Mouse (Mus musculus) layer of hippocampus, adult 9-11 months (tissue): Measurements from ENCODE around the gene Gm3298.
"Not testable (repeated sequence)": the region's sequence is repeated elsewhere in the genome, so short reads cannot be mapped to it uniquely, and the experiment has no call there.

ENCODE experiments used
- DNase-seq: peaks from one replicate; pipeline ENCODE4 v3.0.0; 2022

Gm3298 gene

DNA sequence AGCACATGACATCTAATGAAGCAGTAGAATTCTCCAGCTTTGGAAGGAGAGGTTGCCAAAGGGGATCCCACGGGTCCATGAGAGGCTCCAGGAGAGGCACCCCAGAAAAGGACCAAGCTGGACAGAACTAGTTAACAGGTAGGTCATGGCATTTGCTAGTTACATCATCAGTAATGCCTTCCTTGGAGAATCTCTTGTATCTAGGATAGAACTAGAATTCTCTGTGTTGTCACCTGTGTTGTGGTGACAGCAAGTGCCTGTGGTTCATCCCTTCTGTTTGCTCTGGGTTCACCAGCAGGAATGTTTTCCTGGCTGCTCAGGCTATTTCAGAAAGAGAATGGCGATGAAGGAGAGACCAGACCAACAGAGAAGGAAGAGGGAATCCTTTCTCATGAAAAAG, at the start of gene Gm3298:
Gene Gm3298, plus strand, starts transcription at position 301 of the 400 bp plus-strand sequence.
- DNase-seq = not testable (repeated sequence)

DNA sequence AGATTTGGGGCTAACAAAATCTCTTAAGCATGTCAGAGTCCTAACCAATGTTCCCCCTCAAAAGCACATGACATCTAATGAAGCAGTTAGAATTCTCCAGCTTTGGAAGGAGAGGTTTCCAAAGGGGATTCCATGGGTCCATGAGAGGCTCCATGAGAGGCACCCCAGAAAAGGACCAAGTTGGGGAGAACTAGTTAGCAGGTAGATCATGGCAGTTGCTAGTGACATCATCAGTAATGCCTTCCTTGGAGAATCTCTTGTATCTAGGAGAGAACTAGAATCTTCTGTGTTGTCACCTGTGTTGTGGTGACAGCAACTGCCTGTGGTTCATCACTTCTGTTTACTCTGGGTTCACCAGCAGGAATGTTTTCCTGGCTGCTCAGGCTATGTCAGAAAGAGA, 32.1 kb upstream of the Gm3298 start, which contains the start of gene Gm8297:
Gene Gm8297, plus strand, starts transcription at position 301 of the 400 bp plus-strand sequence.
- DNase-seq = not testable (repeated sequence)

DNA sequence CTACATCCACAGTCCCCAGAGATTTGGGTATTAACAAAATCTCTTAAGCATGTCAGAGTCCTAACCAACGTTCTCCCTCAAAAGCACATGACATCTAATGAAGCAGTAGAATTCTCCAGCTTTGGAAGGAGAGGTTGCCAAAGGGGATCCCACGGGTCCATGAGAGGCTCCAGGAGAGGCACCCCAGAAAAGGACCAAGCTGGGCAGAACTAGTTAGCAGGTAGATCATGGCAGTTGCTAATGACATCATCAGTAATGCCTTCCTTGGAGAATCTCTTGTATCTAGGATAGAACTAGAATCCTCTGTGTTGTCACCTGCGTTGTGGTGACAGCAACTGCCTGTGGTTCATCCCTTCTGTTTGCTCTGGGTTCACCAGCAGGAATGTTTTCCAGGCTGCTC, 34.6 kb downstream of the Gm3298 start, which contains the start of gene 4930555G01Rik:
Gene 4930555G01Rik, plus strand, starts transcription at position 301 of the 400 bp plus-strand sequence.
- DNase-seq = not testable (repeated sequence)
